24 mouse cellular contexts compared by ENCODE assay signal in genomic region chr11:100887236-100887635, GRCm38 (mm10). TPM values are rescaled to one million over a fixed set of nuclear protein-coding genes. Genes with fewer than 3 reads are reported as not detected.
DNase-seq lines count a peak whose midpoint lies in the region; ATAC-seq and TF ChIP-seq lines count a peak whose summit lies in the region.
"Had no signal": no experiment of that assay in that cellular context is flagged by ENCODE, and none has a peak within 500 bp of the region (broad histone marks: within the 10 kb centered on the region; RNA-seq: fewer than 3 reads in every experiment).

No protein-coding gene starts in this region.

- WGBS in liver, embryonic 11.5 days, result 79% methylated on average over 4 of the region's 4 CpGs
- WGBS in intestine, postnatal 0 days, result 71% methylated on average over 4 of the region's 4 CpGs
- WGBS in liver, postnatal 0 days (ENCODE audit: insufficient replicate concordance), result 81% methylated on average over 4 of the region's 4 CpGs

- H3K9me3 ChIP-seq in liver, embryonic 11.5 days (ENCODE audit: control insufficient read depth, low read length), result no peaks in the 10 kb centered on the region
- no peaks in the 10 kb centered on the region for H3K9me3 ChIP-seq in intestine, postnatal 0 days (ENCODE audit: control insufficient read depth)
- H3K9me3 ChIP-seq in liver, postnatal 0 days (ENCODE audit: low read length), result no peaks in the 10 kb centered on the region
- H3K9me3 ChIP-seq: embryonic facial prominence, embryonic 15.5 days; hindbrain, embryonic 12.5 days; lung, embryonic 15.5 days; megakaryocyte, embryonic 14.5 days; midbrain, embryonic 15.5 days; neural tube, embryonic 12.5 days had no signal

- no peak overlapping the region for H3K4me3 ChIP-seq in liver, embryonic 11.5 days (ENCODE audit: low read depth, low read length)
- no peak overlapping the region for H3K4me3 ChIP-seq in intestine, postnatal 0 days (ENCODE audit: low read depth, low read length)
- H3K4me3 ChIP-seq in liver, postnatal 0 days (ENCODE audit: low read depth, low read length), result no peak overlapping the region
- H3K4me3 ChIP-seq: embryonic facial prominence, embryonic 15.5 days; hindbrain, embryonic 12.5 days; lung, embryonic 15.5 days; midbrain, embryonic 15.5 days; neural tube, embryonic 12.5 days had no signal

- no peak for TF ChIP-seq CTCF in intestine, postnatal 0 days (IDR thresholded peaks at IDR 0.05; ENCODE audit: low read depth)
- no peak for TF ChIP-seq CTCF in liver, postnatal 0 days (IDR thresholded peaks at IDR 0.05; ENCODE audit: low read depth)

- peak; percentile 28 to 33 for DNase-seq in adrenal gland, postnatal 36 days
- no peak for DNase-seq in adrenal gland, postnatal 4 days (ENCODE audit: low spot score in 2 of 2)
- DNase-seq in liver, embryonic 11.5 days (ENCODE audit: low spot score), result no peak
- no peak for DNase-seq in liver
- no peak for DNase-seq in liver, postnatal 0 days
- no peak for DNase-seq in kidney, postnatal 10 days
- DNase-seq: cerebellum, adult 9-10 months; gastrocnemius, postnatal 10 days; kidney, adult 2 months; kidney, postnatal 14 days; layer of hippocampus, postnatal 36 days; lung, postnatal 36 days; right cerebral cortex, postnatal 14 days; thymus, postnatal 14 days had no signal

- ATAC-seq in liver, embryonic 11.5 days (replicated peaks; ENCODE audit: low FRiP score), result no peak
- no peak for ATAC-seq in intestine, postnatal 0 days
- ATAC-seq in liver, postnatal 0 days, result no peak
- ATAC-seq: CD4-positive, CD25-positive, alpha-beta regulatory T cell, adult 4 months; forebrain, embryonic 16.5 days; midbrain, embryonic 15.5 days; Patski had no signal

- peaks cover 64% of the 10 kb centered on the region for H3K4me1 ChIP-seq in liver, embryonic 11.5 days (replicated peaks; ENCODE audit: control insufficient read depth, insufficient read depth, low read length)
- 0 out of 2 replicates have a peak, but pooled peaks cover 6% of the 10 kb centered on the region for H3K4me1 ChIP-seq in intestine, postnatal 0 days (replicated peaks; ENCODE audit: control insufficient read depth, insufficient read depth, low read length)
- H3K4me1 ChIP-seq in liver, postnatal 0 days (ENCODE audit: insufficient read depth), result peaks cover 29% of the 10 kb centered on the region
- H3K4me1 ChIP-seq: embryonic facial prominence, embryonic 15.5 days; hindbrain, embryonic 12.5 days; lung, embryonic 15.5 days; midbrain, embryonic 15.5 days; neural tube, embryonic 12.5 days had no signal

- no peak for TF ChIP-seq EP300 in liver, postnatal 0 days (IDR thresholded peaks at IDR 0.05; ENCODE audit: low read depth)

- H3K27me3 ChIP-seq in liver, embryonic 11.5 days (replicated peaks; ENCODE audit: control insufficient read depth, insufficient read depth, low read length), result no peaks in the 10 kb centered on the region
- H3K27me3 ChIP-seq in intestine, postnatal 0 days (replicated peaks; ENCODE audit: control insufficient read depth, insufficient read depth, low read length), result no peaks in the 10 kb centered on the region
- no peaks in the 10 kb centered on the region for H3K27me3 ChIP-seq in liver, postnatal 0 days (ENCODE audit: insufficient read depth, low read length)
- H3K27me3 ChIP-seq: embryonic facial prominence, embryonic 15.5 days; hindbrain, embryonic 12.5 days; lung, embryonic 15.5 days; megakaryocyte, embryonic 14.5 days; midbrain, embryonic 15.5 days; neural tube, embryonic 12.5 days; Patski had no signal

- H3K27ac ChIP-seq in liver, embryonic 11.5 days (ENCODE audit: low read depth, low read length), result peak overlapping the region; percentile 96
- H3K27ac ChIP-seq in intestine, postnatal 0 days (ENCODE audit: low read depth, low read length), result peak overlapping the region; percentile 15; the same call in 1 of the 2 replicates
- peak overlapping the region; percentile 72 for H3K27ac ChIP-seq in liver, postnatal 0 days (ENCODE audit: low read depth)
- H3K27ac ChIP-seq: embryonic facial prominence, embryonic 15.5 days; hindbrain, embryonic 12.5 days; lung, embryonic 15.5 days; midbrain, embryonic 15.5 days; neural tube, embryonic 12.5 days had no signal

- no peak overlapping the region for H3K4me2 ChIP-seq in liver, embryonic 11.5 days
- H3K4me2 ChIP-seq in intestine, postnatal 0 days (replicated peaks; ENCODE audit: low read depth), result no peak overlapping the region
- no peak overlapping the region for H3K4me2 ChIP-seq in liver, postnatal 0 days (ENCODE audit: low read depth, low read length)
- H3K4me2 ChIP-seq: embryonic facial prominence, embryonic 15.5 days; hindbrain, embryonic 12.5 days; lung, embryonic 15.5 days; midbrain, embryonic 15.5 days; neural tube, embryonic 12.5 days had no signal

- peaks cover 9% of the 10 kb centered on the region for H3K36me3 ChIP-seq in liver, embryonic 11.5 days (ENCODE audit: control insufficient read depth, insufficient read depth, low read length)
- H3K36me3 ChIP-seq in intestine, postnatal 0 days (ENCODE audit: control insufficient read depth, insufficient read depth), result peaks cover 66% of the 10 kb centered on the region
- H3K36me3 ChIP-seq in liver, postnatal 0 days (replicated peaks; ENCODE audit: insufficient read depth, low read length), result peaks cover 54% of the 10 kb centered on the region

- peak overlapping the region; percentile 54; the same call in 1 of the 2 replicates for H3K9ac ChIP-seq in liver, embryonic 11.5 days (ENCODE audit: low read depth, low read length)
- H3K9ac ChIP-seq in intestine, postnatal 0 days (ENCODE audit: low read depth, low read length), result no peak overlapping the region
- H3K9ac ChIP-seq in liver, postnatal 0 days (replicated peaks), result no peak overlapping the region; the same call in 1 of the 2 replicates
- H3K9ac ChIP-seq: embryonic facial prominence, embryonic 15.5 days; hindbrain, embryonic 12.5 days; lung, embryonic 15.5 days; midbrain, embryonic 15.5 days; neural tube, embryonic 12.5 days had no signal

RNA-seq across cellular contexts. Expression of gene Stat5a, which starts 28.1 kb away (rescaled TPM):
- total RNA-seq in adrenal gland, postnatal 36 days (2021), result 10 to 100 TPM; 26.3 to 39.8 TPM
- 10 to 100 TPM; 34.1 to 42.1 TPM for total RNA-seq in adrenal gland, postnatal 4 days (2021)
- polyA plus RNA-seq in liver, embryonic 11.5 days (2014; fragmentation: Nextera tagmentation; extraction: Ambion mirVana), result 26.3 and 27.8 TPM in 2 replicates
- polyA plus RNA-seq in intestine, postnatal 0 days (2015; fragmentation: Nextera tagmentation; extraction: Ambion mirVana), result 4.8 TPM in 2 replicates
- polyA plus RNA-seq in liver, postnatal 0 days (2015; fragmentation: Nextera tagmentation; extraction: Ambion mirVana), result 4.7 and 6.0 TPM in 2 replicates

RNA-seq across cellular contexts. Expression of gene Stat5b, which starts 36.7 kb away (rescaled TPM):
- 100 to 1,000 TPM in 1 of 2 experiments, 10 to 100 TPM in 1; 58.3 to 111 TPM for total RNA-seq in adrenal gland, postnatal 36 days (2021)
- total RNA-seq in adrenal gland, postnatal 4 days (2021), result 10 to 100 TPM; 68.2 to 68.7 TPM
- polyA plus RNA-seq in liver, embryonic 11.5 days (2014; fragmentation: Nextera tagmentation; extraction: Ambion mirVana), result 46.0 and 50.1 TPM in 2 replicates
- polyA plus RNA-seq in intestine, postnatal 0 days (2015; fragmentation: Nextera tagmentation; extraction: Ambion mirVana), result 13.0 and 13.3 TPM in 2 replicates
- polyA plus RNA-seq in liver, postnatal 0 days (2015; fragmentation: Nextera tagmentation; extraction: Ambion mirVana), result 15.4 and 16.4 TPM in 2 replicates

RNA-seq across cellular contexts. Expression of gene Stat3, which starts 52.1 kb away (rescaled TPM):
- total RNA-seq in adrenal gland, postnatal 36 days (2021), result 100 to 1,000 TPM in 1 of 2 experiments, 10 to 100 TPM in 1; 74.2 to 109 TPM
- 10 to 100 TPM; 72.8 to 74.9 TPM for total RNA-seq in adrenal gland, postnatal 4 days (2021)
- 52.9 and 57.3 TPM in 2 replicates for polyA plus RNA-seq in liver, embryonic 11.5 days (2014; fragmentation: Nextera tagmentation; extraction: Ambion mirVana)
- 61.2 and 68.6 TPM in 2 replicates for polyA plus RNA-seq in intestine, postnatal 0 days (2015; fragmentation: Nextera tagmentation; extraction: Ambion mirVana)
- polyA plus RNA-seq in liver, postnatal 0 days (2015; fragmentation: Nextera tagmentation; extraction: Ambion mirVana), result 44.9 and 53.7 TPM in 2 replicates

Comparison
In these comparisons a context has a peak if more than half of its experiments do, and no peak if none do; other contexts are left out.
1. DNase-seq: peak in adrenal gland, postnatal 36 days (2 of 2); none in adrenal gland, postnatal 4 days (0 of 2), liver, embryonic 11.5 days (single experiment), liver (single experiment), liver, postnatal 0 days (single experiment) and kidney, postnatal 10 days (single experiment).
2. H3K27ac ChIP-seq: peak in every context shown above with its lines; median percentile 96 in liver, embryonic 11.5 days; 72 in liver, postnatal 0 days; 15 in intestine, postnatal 0 days.